Mouse (Mus musculus): Measurements from ENCODE around the gene Tcl1b2.
"Not testable (repeated sequence)": the region's sequence is repeated elsewhere in the genome, so short reads cannot be mapped to it uniquely, and the experiment has no call there.

Gene Tcl1b2

GRCm38 (mm10) chr12:105173366-105173765 is 27.6 kb downstream of the Tcl1b2 start:
- DNase-seq (ENCODE audit: low read depth, low spot score): no peak

GRCm38 (mm10) chr12:105174318-105174717 is 28.5 kb downstream of the Tcl1b2 start:
- not testable (repeated sequence) for DNase-seq (ENCODE audit: low read depth, low spot score)

DNA sequence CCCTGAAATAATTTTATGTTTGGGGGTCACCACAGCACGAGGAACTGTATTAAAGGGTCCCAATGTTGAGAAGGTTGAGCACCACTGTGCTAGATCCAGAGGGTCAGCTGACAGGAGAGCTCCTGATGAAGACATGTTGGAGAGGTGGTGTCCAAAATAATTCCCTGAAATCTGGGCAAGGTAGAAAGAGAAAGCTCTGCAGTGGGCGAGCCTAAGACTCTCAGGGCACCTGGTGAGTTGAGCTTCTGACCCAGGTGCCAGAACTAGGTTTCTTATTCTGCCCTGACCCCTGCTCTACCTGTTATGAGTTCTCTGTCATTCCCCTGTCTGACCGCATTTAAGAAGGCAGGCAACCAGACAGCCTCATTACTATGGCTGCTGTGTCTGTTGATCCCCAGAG is 30.2 kb downstream of the Tcl1b2 start, which contains the start of gene Tcl1b5:
Tcl1b5 (plus strand) TSS at position 301 of the 400 bp plus-strand sequence.
- not testable (repeated sequence) for DNase-seq (ENCODE audit: low read depth, low spot score)

DNA sequence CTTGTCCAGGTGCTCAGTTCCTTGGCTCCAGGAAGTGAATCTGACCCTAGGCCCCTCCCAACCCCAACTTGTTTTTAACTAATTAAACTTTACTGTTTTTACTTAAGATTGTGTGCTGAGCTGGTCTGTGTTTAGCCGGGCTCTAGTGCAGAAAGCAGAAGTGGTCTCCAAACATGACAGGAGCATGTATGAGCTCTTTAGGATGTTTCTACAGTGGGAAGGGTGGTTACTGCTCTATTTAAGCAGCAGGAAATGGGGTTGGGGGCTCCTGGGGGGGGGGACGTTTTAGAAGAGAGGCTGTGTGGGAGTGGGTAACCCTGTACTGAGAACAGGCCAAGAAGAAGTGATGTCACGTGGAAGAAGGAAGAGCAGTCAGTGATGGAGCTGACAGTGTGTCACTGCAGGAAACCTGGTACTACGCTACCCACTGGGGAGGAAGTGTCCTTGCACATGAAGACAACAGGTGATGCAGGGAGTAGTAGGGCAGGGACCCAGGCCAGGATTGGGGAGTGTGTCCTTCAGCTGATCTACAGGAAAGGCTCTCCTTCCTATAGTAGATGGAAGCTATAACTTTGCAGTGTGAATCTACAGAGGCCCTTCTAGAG is 35.3 kb downstream of the Tcl1b2 start:
- not testable (repeated sequence) for DNase-seq (ENCODE audit: low read depth, low spot score)

GRCm38 (mm10) chr12:105188980-105189379 is 43.2 kb downstream of the Tcl1b2 start:
- DNase-seq (ENCODE audit: low read depth, low spot score): not testable (repeated sequence)

GRCm38 (mm10) chr12:105190743-105191142 is 44.9 kb downstream of the Tcl1b2 start, which contains the start of gene Tcl1b3:
Gene Tcl1b3 (plus strand): TSS chr12:105191043.
- DNase-seq (ENCODE audit: low read depth, low spot score): not testable (repeated sequence)

- peak; percentile 30 for DNase-seq (ENCODE audit: low read depth, low spot score)
Observed at GRCm38 (mm10) chr12:105199684-105200497, 54.1 kb downstream of the Tcl1b2 start.

DNA sequence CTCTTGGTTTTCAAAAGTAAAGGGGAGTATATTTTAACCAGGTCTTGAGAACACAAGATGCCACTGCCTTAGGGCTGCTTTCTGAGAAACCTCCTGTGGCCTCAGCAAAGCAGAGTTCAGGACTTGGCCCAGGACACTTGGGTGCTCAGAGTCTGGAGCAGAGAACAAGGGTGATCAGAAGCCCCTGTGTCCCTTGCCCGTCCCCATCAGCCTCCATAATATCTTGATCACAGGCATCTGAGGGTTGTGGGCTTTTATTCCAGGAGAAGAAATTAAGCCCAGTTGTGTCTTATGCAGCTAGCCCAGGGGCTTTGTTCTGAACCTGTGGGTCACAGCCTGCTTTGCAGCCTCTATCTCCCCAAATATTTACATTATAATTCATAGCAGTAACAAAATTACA is 55.8 kb downstream of the Tcl1b2 start, which contains the start of gene Tcl1b4:
Tcl1b4 (plus strand) TSS at position 301 of the 400 bp plus-strand sequence.
- not testable (repeated sequence) for DNase-seq (ENCODE audit: low read depth, low spot score)

Data from R1 (cell line).